Mouse (Mus musculus) gastrocnemius, adult 18-20 months (tissue): ENCODE results near the gene Nit2. TPM values are rescaled to one million over a fixed set of nuclear protein-coding genes. Genes with fewer than 3 reads are reported as not detected.
"Not testable (repeated sequence)": the region's sequence is repeated elsewhere in the genome, so short reads cannot be mapped to it uniquely, and the experiment has no call there.

Experiments
- DNase-seq: peaks from one replicate; pipeline ENCODE4 v3.0.0; 2021; ENCODE audit warnings: low spot score
- long read RNA-seq, 2 experiments: library from polyadenylated mRNA; stranded (forward); transcript quantifications; one replicate each; pipeline ENCODE4 v2.0.0; 2021
- total RNA-seq, 2 experiments: library from RNA; stranded (reverse); gene quantifications; 2 replicates each; pipeline ENCODE4 v1.2.3; 2021

The Nit2 gene
- total RNA-seq: 10 to 100 TPM; 19.2 to 22.5 TPM
- long read RNA-seq, experiment 1, transcript Nit2-201 (10 exons, 1,286 nt): major isoform, 16 of 17 reads
- long read RNA-seq, experiment 1, partial matches to known transcripts: 0 of 17 reads
- long read RNA-seq, experiment 1, other reads (novel, unspliced or antisense): 1 of 17 reads
- long read RNA-seq, experiment 2, transcript Nit2-201 (10 exons, 1,286 nt): major isoform, 11 of 13 reads
- long read RNA-seq, experiment 2, partial matches to known transcripts: 1 of 13 reads
- long read RNA-seq, experiment 2, other reads (novel, unspliced or antisense): 1 of 13 reads

GRCm38 (mm10) chr16:57166611-57167513 lies at the start of gene Nit2:
Nit2 (minus strand) TSS chr16:57167341.
- peak; percentile 94 for DNase-seq

GRCm38 (mm10) chr16:57215957-57216356 lies 48.8 kb upstream of the Nit2 start:
- DNase-seq: no peak

GRCm38 (mm10) chr16:57211037-57211436 lies 43.9 kb upstream of the Nit2 start:
- no peak for DNase-seq

GRCm38 (mm10) chr16:57208342-57208741 lies 41.2 kb upstream of the Nit2 start:
- DNase-seq: no peak

GRCm38 (mm10) chr16:57197281-57197680 lies 30.1 kb upstream of the Nit2 start:
- no peak for DNase-seq

GRCm38 (mm10) chr16:57196590-57196989 lies 29.4 kb upstream of the Nit2 start:
- no peak for DNase-seq

GRCm38 (mm10) chr16:57191214-57191613 lies 24.1 kb upstream of the Nit2 start:
- no peak for DNase-seq

- no peak for DNase-seq
These were observed 23.2 kb upstream of the Nit2 start for GRCm38 (mm10) chr16:57190390-57190789.

GRCm38 (mm10) chr16:57189493-57189892 lies 22.4 kb upstream of the Nit2 start:
- no peak for DNase-seq

- DNase-seq: no peak
These were observed 19.5 kb upstream of the Nit2 start for GRCm38 (mm10) chr16:57186618-57187017.

GRCm38 (mm10) chr16:57182037-57182436 lies 14.9 kb upstream of the Nit2 start:
- no peak for DNase-seq

- peak; percentile 34 for DNase-seq
These were observed 14.0 kb upstream of the Nit2 start for GRCm38 (mm10) chr16:57181180-57181579.

GRCm38 (mm10) chr16:57177664-57178063 lies 10.5 kb upstream of the Nit2 start:
- DNase-seq: no peak

- peak; percentile 34 for DNase-seq
These were observed 10.1 kb upstream of the Nit2 start for GRCm38 (mm10) chr16:57177254-57177653.

GRCm38 (mm10) chr16:57176276-57176675 lies 9.1 kb upstream of the Nit2 start:
- no peak for DNase-seq

GRCm38 (mm10) chr16:57175751-57176150 lies 8.6 kb upstream of the Nit2 start:
- DNase-seq: no peak

GRCm38 (mm10) chr16:57174480-57174879 lies 7.3 kb upstream of the Nit2 start:
- not testable (repeated sequence) for DNase-seq

GRCm38 (mm10) chr16:57171570-57171969 lies 4.4 kb upstream of the Nit2 start:
- DNase-seq: no peak

GRCm38 (mm10) chr16:57171161-57171560 lies 4.0 kb upstream of the Nit2 start:
- DNase-seq: no peak

- DNase-seq: no peak
These were observed 1.1 kb upstream of the Nit2 start for GRCm38 (mm10) chr16:57168236-57168635.

GRCm38 (mm10) chr16:57167514-57167912 lies 372 bp upstream of the Nit2 start:
- no peak for DNase-seq

- DNase-seq: no peak
These were observed 1.1 kb downstream of the Nit2 start for GRCm38 (mm10) chr16:57166086-57166485.

- no peak for DNase-seq
These were observed 2.0 kb downstream of the Nit2 start for GRCm38 (mm10) chr16:57165157-57165556.
